Comparison of ENCODE assay signal across 8 mouse cellular contexts in genomic region chr9:53974328-53975121, GRCm38 (mm10). TPM values are rescaled to one million over a fixed set of nuclear protein-coding genes. Genes with fewer than 3 reads are reported as not detected.
A peak's percentile ranks its signal among the peaks of the same experiment; 100 is the strongest.
DNase-seq lines count a peak whose midpoint lies in the region; ATAC-seq lines count a peak whose summit lies in the region.

No protein-coding gene starts in this region.

- peaks cover 63% of the 10 kb centered on the region for H3K27me3 ChIP-seq in heart, embryonic 13.5 days (replicated peaks)
- peaks cover 42% of the 10 kb centered on the region for H3K27me3 ChIP-seq in intestine, embryonic 14.5 days (replicated peaks; ENCODE audit: control insufficient read depth, insufficient read depth, low read length)
- peaks cover 7% of the 10 kb centered on the region for H3K27me3 ChIP-seq in midbrain, embryonic 11.5 days (ENCODE audit: control insufficient read depth, insufficient read depth, low read length)

- no peaks in the 10 kb centered on the region for H3K9me3 ChIP-seq in heart, embryonic 13.5 days
- no peaks in the 10 kb centered on the region for H3K9me3 ChIP-seq in intestine, embryonic 14.5 days (ENCODE audit: control insufficient read depth, low read length)
- H3K9me3 ChIP-seq in midbrain, embryonic 11.5 days (ENCODE audit: control insufficient read depth, low read length) = no peaks in the 10 kb centered on the region

- WGBS in heart, embryonic 13.5 days = 1% methylated on average over 42 of the region's 42 CpGs
- 1% methylated on average over 42 of the region's 42 CpGs for WGBS in intestine, embryonic 14.5 days
- under 1% methylated on average over 42 of the region's 42 CpGs for WGBS in midbrain, embryonic 11.5 days

- no peak overlapping the region for H3K27ac ChIP-seq in heart, embryonic 13.5 days (replicated peaks)
- no peak overlapping the region for H3K27ac ChIP-seq in intestine, embryonic 14.5 days (ENCODE audit: low read depth)
- H3K27ac ChIP-seq in midbrain, embryonic 11.5 days (ENCODE audit: low read depth, low read length) = peak overlapping the region; percentile 25; the same call in 1 of the 2 replicates

- peak overlapping the region; percentile 53 for H3K9ac ChIP-seq in heart, embryonic 13.5 days
- H3K9ac ChIP-seq in intestine, embryonic 14.5 days (ENCODE audit: low read length) = peak overlapping the region; percentile 14; the same call in 1 of the 2 replicates
- peak overlapping the region; percentile 64 for H3K9ac ChIP-seq in midbrain, embryonic 11.5 days (ENCODE audit: low read length)

- peaks cover 12% of the 10 kb centered on the region for H3K4me1 ChIP-seq in heart, embryonic 13.5 days
- H3K4me1 ChIP-seq in intestine, embryonic 14.5 days (replicated peaks; ENCODE audit: control insufficient read depth, insufficient read depth, low read length) = 0 out of 2 replicates have a peak, but pooled peaks cover 2% of the 10 kb centered on the region
- peaks cover 4% of the 10 kb centered on the region for H3K4me1 ChIP-seq in midbrain, embryonic 11.5 days (ENCODE audit: control insufficient read depth, insufficient read depth, low read length)

- peak overlapping the region; percentile 59 for H3K4me3 ChIP-seq in heart, embryonic 13.5 days
- H3K4me3 ChIP-seq in intestine, embryonic 14.5 days (ENCODE audit: low read depth, low read length) = peak overlapping the region; percentile 51
- H3K4me3 ChIP-seq in midbrain, embryonic 11.5 days (ENCODE audit: low read depth, low read length) = peak overlapping the region; percentile 65

- intact Hi-C loops in heart, postnatal 10 days (cut with DNase I) = no loop called here

- DNase-seq in heart, postnatal 10 days = no peak
- DNase-seq in R1 (ENCODE audit: low read depth, low spot score) = peak; percentile 54
- peak; percentile 23 for DNase-seq in embryo, embryonic 11.5 days (ENCODE audit: low read depth, low spot score)
- peak; percentile 65 for DNase-seq in intestine, embryonic 14.5 days (ENCODE audit: low spot score)
- peak; percentile 95 for DNase-seq in midbrain, embryonic 11.5 days (ENCODE audit: low spot score, missing footprints)
- no peak for DNase-seq in thymus, postnatal 0 days (ENCODE audit: low spot score)
- DNase-seq in ovary, postnatal 10 days (ENCODE audit: low spot score) = no peak

- peak overlapping the region; percentile 94 for H3K4me2 ChIP-seq in heart, embryonic 13.5 days
- peak overlapping the region; percentile 88 for H3K4me2 ChIP-seq in intestine, embryonic 14.5 days (ENCODE audit: low read length)
- H3K4me2 ChIP-seq in midbrain, embryonic 11.5 days = peak overlapping the region; percentile 97

- no peaks in the 10 kb centered on the region for H3K36me3 ChIP-seq in heart, embryonic 13.5 days
- no peaks in the 10 kb centered on the region for H3K36me3 ChIP-seq in intestine, embryonic 14.5 days (ENCODE audit: control insufficient read depth, insufficient read depth, low read length)
- H3K36me3 ChIP-seq in midbrain, embryonic 11.5 days (ENCODE audit: control insufficient read depth, insufficient read depth, low read length) = no peaks in the 10 kb centered on the region

- ATAC-seq in heart, embryonic 13.5 days (ENCODE audit: extremely low read depth, insufficient number of reproducible peaks, low FRiP score, low TSS enrichment) = no peak; the same call in 1 of the 2 replicates
- 0 out of 2 replicates have a peak, but pooled peaks have one; percentile 15 for ATAC-seq in intestine, embryonic 14.5 days (replicated peaks; ENCODE audit: low FRiP score, low TSS enrichment, low read depth)
- ATAC-seq in midbrain, embryonic 11.5 days (ENCODE audit: low FRiP score) = peak; percentile 85

RNA-seq across cellular contexts. Expression of gene Elmod1, which starts 0.6 kb away (rescaled TPM):
- not detected in 2 replicates for polyA plus RNA-seq in heart, embryonic 13.5 days (2015; fragmentation: Nextera tagmentation; extraction: Ambion mirVana)
- total RNA-seq in heart, postnatal 10 days (2021) = under 1 TPM in 1 of 2 experiments, not detected in 1; 0.41 TPM
- 1.1 and 1.2 TPM in 2 replicates for polyA plus RNA-seq in intestine, embryonic 14.5 days (2014; fragmentation: Nextera tagmentation; extraction: Ambion mirVana)
- 1.4 and 2.8 TPM in 2 replicates for polyA plus RNA-seq in midbrain, embryonic 11.5 days (2014; fragmentation: Nextera tagmentation; extraction: Ambion mirVana)
- polyA plus RNA-seq in thymus, postnatal 0 days (2015; fragmentation: Nextera tagmentation; extraction: Ambion mirVana) = 0.09 and 0.16 TPM in 2 replicates

Comparison
In these comparisons a context has a peak if more than half of its experiments do, and no peak if none do; other contexts are left out.
1. H3K9ac ChIP-seq: peak in every context shown above with its lines; median percentile 64 in midbrain, embryonic 11.5 days; 53 in heart, embryonic 13.5 days; 14 in intestine, embryonic 14.5 days.
2. DNase-seq: peak in R1 (single experiment), embryo, embryonic 11.5 days (single experiment), intestine, embryonic 14.5 days (single experiment) and midbrain, embryonic 11.5 days (single experiment); none in heart, postnatal 10 days (0 of 2), thymus, postnatal 0 days (single experiment) and ovary, postnatal 10 days (single experiment).
3. Peak in every context shown above with its lines, with median percentiles within 50 percentile points of each other: H3K4me2 ChIP-seq and H3K4me3 ChIP-seq.